Mouse (Mus musculus): ENCODE measurements around the gene Foxp4. TPM values are rescaled to one million over a fixed set of nuclear protein-coding genes. Genes with fewer than 3 reads are reported as not detected.

Gene Foxp4
- polyA plus RNA-seq, 1 experiment from 2014 or later: 30.7 TPM

DNA sequence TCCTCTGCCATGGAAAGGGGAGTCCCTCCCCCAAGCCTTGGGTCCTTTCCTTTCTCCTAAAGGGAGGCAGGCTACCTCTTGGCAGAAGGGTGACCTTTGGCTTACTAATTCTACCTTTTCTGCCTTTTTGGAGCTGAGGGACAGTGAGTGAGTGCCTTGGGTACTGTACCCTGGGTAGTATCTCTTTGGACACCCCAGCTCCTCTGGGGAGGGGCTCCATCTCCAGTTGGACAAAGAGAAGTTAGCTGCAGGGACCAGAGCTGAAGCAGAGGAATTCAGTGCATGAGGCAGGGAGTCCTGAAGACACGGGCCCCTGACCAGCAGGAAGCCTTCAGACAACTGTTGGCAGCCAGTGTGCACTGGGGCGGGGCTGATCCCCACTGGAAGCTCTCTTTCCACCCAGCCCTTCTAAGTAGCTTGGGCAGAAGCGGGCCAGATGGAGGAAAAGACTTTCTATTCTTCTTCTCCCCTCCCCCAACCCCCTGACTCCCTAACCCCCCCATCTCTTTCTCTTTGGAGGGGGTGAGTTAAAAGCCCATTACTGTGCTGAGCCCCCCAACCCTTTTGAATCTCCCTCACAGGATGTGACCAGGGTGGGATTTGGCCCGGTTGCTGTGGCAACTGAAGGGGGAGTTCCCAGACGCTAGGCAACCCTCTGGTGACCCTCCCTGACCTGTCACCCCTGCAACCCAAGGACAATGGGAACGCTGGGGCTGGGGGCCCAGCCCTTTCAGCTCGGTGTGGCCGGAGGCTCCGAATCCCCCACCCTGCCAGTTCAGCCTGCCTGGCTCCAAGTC, 26.3 kb downstream of the Foxp4 start:
- H3K9ac ChIP-seq (ENCODE audit: low read length): no peak overlapping the region; the same call in 1 of the 2 replicates
- no peak overlapping the region for H3K4me2 ChIP-seq (ENCODE audit: low read depth, severe bottlenecking)
- H3K9me3 ChIP-seq (ENCODE audit: control insufficient read depth, low read length): no peaks in the 10 kb centered on the region
- H3K4me1 ChIP-seq (ENCODE audit: control insufficient read depth, insufficient read depth, low read length): peaks cover 24% of the 10 kb centered on the region
- H3K36me3 ChIP-seq (ENCODE audit: control insufficient read depth, insufficient read depth, low read length): peaks cover 17% of the 10 kb centered on the region
- no peak overlapping the region for H3K4me3 ChIP-seq (ENCODE audit: low read depth, low read length)
- peak; percentile 49 for DNase-seq (ENCODE audit: low spot score)
- H3K27ac ChIP-seq (replicated peaks; ENCODE audit: low read depth, low read length): no peak overlapping the region
- peak; percentile 40; the same call in 1 of the 2 replicates for ATAC-seq (ENCODE audit: insufficient number of reproducible peaks, low FRiP score, low TSS enrichment, low read depth)
- H3K27me3 ChIP-seq (ENCODE audit: control insufficient read depth, insufficient read depth, low read length): no peaks in the 10 kb centered on the region
- 8% methylated on average over 9 of the region's 9 CpGs for WGBS

GRCm38 (mm10) chr17:47889727-47890126, 34.7 kb downstream of the Foxp4 start:
- Histone ChIP-seq H3K27ac (replicated peaks; ENCODE audit: low read depth, low read length) (no peak overlapping the region), H3K36me3 (ENCODE audit: control insufficient read depth, insufficient read depth, low read length) (peaks cover 3% of the 10 kb centered on the region; the same call in 1 of the 2 replicates), H3K4me2 (ENCODE audit: low read depth, severe bottlenecking) (no peak overlapping the region), H3K9me3 (ENCODE audit: control insufficient read depth, low read length) (no peaks in the 10 kb centered on the region), H3K9ac (ENCODE audit: low read length) (no peak overlapping the region), H3K4me1 (ENCODE audit: control insufficient read depth, insufficient read depth, low read length) (peaks cover 36% of the 10 kb centered on the region), H3K27me3 (ENCODE audit: control insufficient read depth, insufficient read depth, low read length) (no peaks in the 10 kb centered on the region), H3K4me3 (ENCODE audit: low read depth, low read length) (no peak overlapping the region)
- WGBS: 70% methylated on average over 7 of the region's 7 CpGs
- ATAC-seq (ENCODE audit: insufficient number of reproducible peaks, low FRiP score, low TSS enrichment, low read depth): no peak
- no peak for DNase-seq (ENCODE audit: low spot score)

DNA sequence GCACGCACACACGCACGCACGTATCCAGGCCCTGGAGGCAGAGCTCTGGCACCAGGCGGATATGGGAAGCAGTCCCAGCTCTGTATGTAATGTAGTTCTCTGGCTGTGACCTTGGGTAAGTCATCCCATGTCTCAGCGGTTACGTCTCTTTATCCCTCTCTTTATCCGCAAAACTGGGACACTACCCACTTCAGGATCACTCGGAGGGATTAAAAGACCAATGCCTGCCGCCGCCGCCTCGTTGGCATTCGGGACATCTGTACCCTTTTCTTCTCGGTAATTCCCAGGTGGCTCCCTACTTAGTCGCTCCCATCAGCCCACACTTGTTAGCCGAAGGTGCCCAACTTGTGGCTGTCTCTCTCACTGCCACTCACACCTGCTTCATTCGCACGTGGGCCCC, 35.2 kb downstream of the Foxp4 start:
- no peak for DNase-seq (ENCODE audit: low spot score)
- Histone ChIP-seq H3K27ac (replicated peaks; ENCODE audit: low read depth, low read length) (no peak overlapping the region), H3K4me2 (ENCODE audit: low read depth, severe bottlenecking) (no peak overlapping the region), H3K4me3 (ENCODE audit: low read depth, low read length) (no peak overlapping the region), H3K9me3 (ENCODE audit: control insufficient read depth, low read length) (no peaks in the 10 kb centered on the region), H3K27me3 (ENCODE audit: control insufficient read depth, insufficient read depth, low read length) (no peaks in the 10 kb centered on the region), H3K9ac (ENCODE audit: low read length) (no peak overlapping the region), H3K4me1 (ENCODE audit: control insufficient read depth, insufficient read depth, low read length) (peaks cover 36% of the 10 kb centered on the region), H3K36me3 (ENCODE audit: control insufficient read depth, insufficient read depth, low read length) (peaks cover under 1% of the 10 kb centered on the region; the same call in 1 of the 2 replicates)
- WGBS: 64% methylated on average over 19 of the region's 19 CpGs
- ATAC-seq (ENCODE audit: insufficient number of reproducible peaks, low FRiP score, low TSS enrichment, low read depth): no peak

DNA sequence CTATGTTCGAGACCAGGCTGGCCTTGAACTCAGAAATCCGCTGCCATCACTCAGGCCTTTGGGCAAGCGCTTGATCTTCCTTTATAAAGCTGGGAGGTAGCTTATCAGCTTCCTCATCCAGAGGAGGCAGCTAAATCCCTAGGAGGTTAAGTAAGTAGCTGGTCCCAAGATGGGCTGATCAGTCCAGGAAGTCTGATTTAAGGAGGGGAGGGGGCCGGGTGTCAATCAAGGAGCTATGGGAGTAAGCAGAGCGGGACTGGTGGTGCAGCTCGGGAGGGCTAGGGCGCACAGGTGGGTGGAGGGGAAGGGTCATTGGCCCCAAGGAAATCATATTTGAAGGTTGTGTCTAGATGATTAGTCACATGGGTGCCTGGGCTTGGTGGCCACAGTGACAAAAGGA, 35.8 kb downstream of the Foxp4 start:
- Histone ChIP-seq H3K9me3 (ENCODE audit: control insufficient read depth, low read length) (no peaks in the 10 kb centered on the region), H3K27me3 (ENCODE audit: control insufficient read depth, insufficient read depth, low read length) (no peaks in the 10 kb centered on the region), H3K9ac (ENCODE audit: low read length) (no peak overlapping the region), H3K27ac (replicated peaks; ENCODE audit: low read depth, low read length) (no peak overlapping the region), H3K4me2 (ENCODE audit: low read depth, severe bottlenecking) (no peak overlapping the region), H3K4me3 (ENCODE audit: low read depth, low read length) (no peak overlapping the region), H3K36me3 (ENCODE audit: control insufficient read depth, insufficient read depth, low read length) (peaks cover 4% of the 10 kb centered on the region; the same call in 1 of the 2 replicates), H3K4me1 (ENCODE audit: control insufficient read depth, insufficient read depth, low read length) (peaks cover 36% of the 10 kb centered on the region)
- ATAC-seq (ENCODE audit: insufficient number of reproducible peaks, low FRiP score, low TSS enrichment, low read depth) (no peak), DNase-seq (ENCODE audit: low spot score) (no peak)
- 62% methylated on average over 7 of the region's 7 CpGs for WGBS

DNA sequence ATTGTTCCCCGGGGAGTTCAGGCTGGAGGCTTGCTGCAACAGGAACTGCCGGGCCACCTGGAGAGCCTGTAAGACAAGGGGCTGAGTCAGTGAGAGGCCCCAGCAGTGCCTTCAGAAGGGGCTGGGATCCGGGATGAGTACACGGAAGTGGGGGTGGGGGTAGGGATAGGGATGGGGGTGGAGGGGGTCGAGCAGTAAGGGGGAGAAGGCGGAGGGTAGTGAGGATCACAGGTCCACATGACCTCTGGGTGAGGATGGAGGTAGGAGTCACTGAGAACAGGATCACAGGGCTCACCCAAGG, 36.3 kb downstream of the Foxp4 start:
- Histone ChIP-seq H3K36me3 (ENCODE audit: control insufficient read depth, insufficient read depth, low read length) (peaks cover 5% of the 10 kb centered on the region), H3K4me3 (ENCODE audit: low read depth, low read length) (no peak overlapping the region), H3K4me1 (ENCODE audit: control insufficient read depth, insufficient read depth, low read length) (peaks cover 36% of the 10 kb centered on the region), H3K9ac (ENCODE audit: low read length) (no peak overlapping the region), H3K9me3 (ENCODE audit: control insufficient read depth, low read length) (no peaks in the 10 kb centered on the region), H3K27ac (replicated peaks; ENCODE audit: low read depth, low read length) (no peak overlapping the region; the same call in 1 of the 2 replicates), H3K4me2 (ENCODE audit: low read depth, severe bottlenecking) (no peak overlapping the region), H3K27me3 (ENCODE audit: control insufficient read depth, insufficient read depth, low read length) (no peaks in the 10 kb centered on the region)
- 5% methylated on average over 6 of the region's 6 CpGs for WGBS
- ATAC-seq (ENCODE audit: insufficient number of reproducible peaks, low FRiP score, low TSS enrichment, low read depth) (peak; percentile 52), DNase-seq (ENCODE audit: low spot score) (peak; percentile 34)

DNA sequence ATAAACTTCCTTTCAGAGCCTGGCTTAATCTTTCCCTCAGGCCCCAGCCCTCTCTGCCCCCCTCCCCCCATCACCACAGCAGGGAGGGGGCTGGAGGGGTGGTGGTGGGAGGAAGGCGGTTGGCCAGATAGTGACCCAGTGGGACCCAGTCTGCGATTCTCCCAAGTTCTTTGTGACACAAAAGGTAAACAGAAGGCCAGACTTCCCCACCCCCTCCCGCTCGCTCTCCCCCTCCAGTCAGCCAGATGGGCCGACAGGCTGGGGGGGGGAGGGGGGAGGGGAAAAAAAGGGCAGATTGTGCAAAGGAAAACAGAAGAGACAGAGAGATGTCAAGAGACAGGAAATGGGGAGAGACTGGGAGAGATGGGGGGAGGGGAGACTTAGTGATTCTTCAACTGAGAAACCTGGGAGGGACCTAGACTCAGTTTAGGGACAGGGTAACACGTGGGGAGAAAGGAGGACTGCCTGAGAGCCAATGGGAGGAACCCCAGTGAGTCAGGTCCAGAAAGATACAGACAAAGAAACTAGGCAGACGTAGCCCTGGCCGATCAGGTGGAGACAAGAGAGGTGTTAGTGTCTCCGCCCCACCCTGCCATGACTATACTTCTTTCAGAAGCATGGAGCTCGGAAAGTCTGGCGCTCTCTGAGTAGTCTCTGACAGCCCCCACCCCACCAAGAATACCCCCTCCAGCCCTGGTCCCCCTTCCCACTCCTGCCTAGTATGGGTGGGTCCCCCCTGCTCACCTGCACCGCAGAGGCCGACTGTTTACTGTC, 36.9 kb downstream of the Foxp4 start:
- H3K9ac ChIP-seq (ENCODE audit: low read length): no peak overlapping the region; the same call in 1 of the 2 replicates
- 18% methylated on average over 12 of the region's 13 CpGs for WGBS

DNA sequence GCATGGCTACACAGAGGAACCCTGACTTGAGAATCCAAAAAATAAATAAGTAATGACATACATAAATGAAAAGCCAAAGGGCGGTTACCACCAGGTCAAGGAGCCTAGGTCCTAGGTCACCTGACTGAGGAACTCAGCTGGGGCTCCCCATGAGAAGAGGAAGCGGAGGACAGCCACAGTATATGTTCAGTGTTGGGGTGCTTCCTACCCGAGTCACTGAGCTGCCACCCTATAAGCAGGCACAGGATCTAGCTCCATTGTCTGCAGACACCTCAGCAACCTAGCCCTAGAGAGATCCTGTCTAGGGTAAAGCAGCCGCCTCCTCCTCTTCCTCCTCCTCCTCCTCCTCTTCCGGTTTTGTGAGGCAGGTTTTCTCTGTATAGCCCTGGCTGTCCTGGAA, 41.3 kb downstream of the Foxp4 start:
- H3K9ac ChIP-seq (ENCODE audit: low read length): no peak overlapping the region
- H3K27ac ChIP-seq (replicated peaks; ENCODE audit: low read depth, low read length): no peak overlapping the region
- peaks cover 43% of the 10 kb centered on the region for H3K4me1 ChIP-seq (ENCODE audit: control insufficient read depth, insufficient read depth, low read length)
- 86% methylated on average over 5 of the region's 5 CpGs for WGBS
- DNase-seq (ENCODE audit: low spot score) (no peak), ATAC-seq (ENCODE audit: insufficient number of reproducible peaks, low FRiP score, low TSS enrichment, low read depth) (no peak)
- peaks cover 7% of the 10 kb centered on the region for H3K36me3 ChIP-seq (ENCODE audit: control insufficient read depth, insufficient read depth, low read length)
- no peaks in the 10 kb centered on the region for H3K27me3 ChIP-seq (ENCODE audit: control insufficient read depth, insufficient read depth, low read length)
- no peak overlapping the region for H3K4me2 ChIP-seq (ENCODE audit: low read depth, severe bottlenecking)
- H3K4me3 ChIP-seq (ENCODE audit: low read depth, low read length): no peak overlapping the region
- H3K9me3 ChIP-seq (ENCODE audit: control insufficient read depth, low read length): no peaks in the 10 kb centered on the region

More for the DNA sequence above, 36.9 kb downstream of the Foxp4 start:
- 0 out of 2 replicates have a peak overlapping the region, but pooled peaks have one; percentile 7 for H3K4me2 ChIP-seq (ENCODE audit: low read depth, severe bottlenecking)
- H3K9me3 ChIP-seq (ENCODE audit: control insufficient read depth, low read length): no peaks in the 10 kb centered on the region
- peak; percentile 50 for DNase-seq (ENCODE audit: low spot score)
- H3K27ac ChIP-seq (replicated peaks; ENCODE audit: low read depth, low read length): peak overlapping the region; percentile 51; the same call in 1 of the 2 replicates
- peaks cover 36% of the 10 kb centered on the region for H3K4me1 ChIP-seq (ENCODE audit: control insufficient read depth, insufficient read depth, low read length)
- peaks cover 5% of the 10 kb centered on the region for H3K36me3 ChIP-seq (ENCODE audit: control insufficient read depth, insufficient read depth, low read length)
- H3K4me3 ChIP-seq (ENCODE audit: low read depth, low read length): no peak overlapping the region
- peak; percentile 53 for ATAC-seq (ENCODE audit: insufficient number of reproducible peaks, low FRiP score, low TSS enrichment, low read depth)
- H3K27me3 ChIP-seq (ENCODE audit: control insufficient read depth, insufficient read depth, low read length): no peaks in the 10 kb centered on the region

DNA sequence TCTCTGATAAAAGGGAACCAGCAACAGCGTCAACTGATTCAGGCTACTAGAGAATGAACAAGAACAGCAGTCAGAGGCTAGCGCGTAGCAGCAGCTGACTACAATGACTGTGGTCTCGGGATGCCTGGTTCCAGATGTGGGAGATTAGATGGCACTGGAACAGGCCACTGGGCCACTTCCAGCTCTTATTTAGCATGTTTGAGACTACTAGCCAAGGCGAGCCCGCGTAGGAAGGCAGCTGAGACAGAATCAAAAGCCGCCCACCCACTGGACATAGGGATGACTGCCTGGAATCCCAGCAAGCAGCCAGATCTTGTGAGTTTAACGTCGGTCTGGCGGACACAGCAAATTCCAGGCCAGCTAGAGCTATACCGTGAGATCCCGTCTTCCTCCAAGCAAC, 43.1 kb downstream of the Foxp4 start:
- H3K4me2 ChIP-seq (ENCODE audit: low read depth, severe bottlenecking): no peak overlapping the region
- peaks cover 7% of the 10 kb centered on the region for H3K36me3 ChIP-seq (ENCODE audit: control insufficient read depth, insufficient read depth, low read length)
- peaks cover 35% of the 10 kb centered on the region for H3K4me1 ChIP-seq (ENCODE audit: control insufficient read depth, insufficient read depth, low read length)
- H3K4me3 ChIP-seq (ENCODE audit: low read depth, low read length): no peak overlapping the region
- peak; percentile 69 for DNase-seq (ENCODE audit: low spot score)
- no peak overlapping the region for H3K9ac ChIP-seq (ENCODE audit: low read length)
- H3K9me3 ChIP-seq (ENCODE audit: control insufficient read depth, low read length): no peaks in the 10 kb centered on the region
- no peak for ATAC-seq (ENCODE audit: insufficient number of reproducible peaks, low FRiP score, low TSS enrichment, low read depth)
- H3K27me3 ChIP-seq (ENCODE audit: control insufficient read depth, insufficient read depth, low read length): no peaks in the 10 kb centered on the region
- 44% methylated on average over 13 of the region's 13 CpGs for WGBS
- H3K27ac ChIP-seq (replicated peaks; ENCODE audit: low read depth, low read length): no peak overlapping the region

Measured in limb, embryonic 11.5 days (tissue).